Mouse (Mus musculus) erythroblast, embryonic 14.5 days (primary cell): ENCODE measurements around the gene Srsf4.

Experiments
- GATA1 ChIP-seq: IDR thresholded peaks from 2 replicates; pipeline ENCODE4 v1.6.1; 2012; ENCODE audit warnings: low read length, inconsistent platforms, mixed read lengths
- TAL1 ChIP-seq: IDR thresholded peaks from 3 replicates; pipeline ENCODE4 v1.6.1; 2012; ENCODE audit warnings: low read length, inconsistent platforms, mixed read lengths

- TF ChIP-seq GATA1 (no peak), TAL1 (no peak)
These were observed 47.4 kb downstream of the Srsf4 start for GRCm38 (mm10) chr4:131920595-131921351.
